In the genomic region with DNA sequence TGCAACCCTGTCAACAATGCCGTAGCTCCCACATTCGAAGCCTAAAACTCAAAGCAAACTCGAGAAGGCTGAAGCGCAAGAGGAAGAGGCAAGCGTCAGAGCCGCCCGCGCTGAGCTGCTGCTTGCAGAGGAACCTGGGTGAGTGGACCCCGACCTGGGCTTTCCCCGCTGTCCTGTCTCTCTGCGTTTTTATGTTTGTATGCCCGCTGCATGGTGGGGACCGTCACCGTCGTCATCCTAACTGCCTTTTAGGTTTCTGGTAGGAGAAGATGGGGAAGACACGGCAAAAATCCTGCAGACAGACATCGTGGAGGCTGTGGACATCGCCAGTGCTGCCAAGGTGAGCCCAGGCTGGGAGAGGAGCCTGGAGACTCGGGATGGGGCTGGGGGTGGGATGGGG, we compare ENCODE assay signal across 8 mouse cellular contexts. TPM values are rescaled to one million over a fixed set of nuclear protein-coding genes. Genes with fewer than 3 reads are reported as not detected.
DNase-seq lines count a peak whose midpoint lies in the region; ATAC-seq and TF ChIP-seq lines count a peak whose summit lies in the region.

No protein-coding gene starts in this region.

- TF ChIP-seq POLR2A in kidney, adult 2 months (IDR thresholded peaks at IDR 0.05; ENCODE audit: low read depth, low read length): no peak
- TF ChIP-seq POLR2A in bone marrow, adult 2 months (IDR thresholded peaks at IDR 0.05; ENCODE audit: borderline replicate concordance, control insufficient read depth, low read depth, low read length): no peak

- no peak for ATAC-seq in hindbrain, embryonic 11.5 days (ENCODE audit: low FRiP score)

- TF ChIP-seq CTCF in kidney, adult 2 months (conservative IDR thresholded peaks at IDR 0.05; ENCODE audit: insufficient read depth, insufficient read length, low read depth, low read length): no peak
- TF ChIP-seq CTCF in bone marrow, adult 2 months (IDR thresholded peaks at IDR 0.05; ENCODE audit: control insufficient read depth, insufficient read depth, low read length): no peak

- H3K4me3 ChIP-seq in kidney, adult 2 months (ENCODE audit: insufficient read depth, low read depth, low read length): peak overlapping the region; percentile 99
- H3K4me3 ChIP-seq in bone marrow, adult 2 months (replicated peaks; ENCODE audit: control insufficient read depth, low read depth, low read length): peak overlapping the region; percentile 97
- H3K4me3 ChIP-seq in hindbrain, embryonic 11.5 days (ENCODE audit: low read depth, low read length): peak overlapping the region; percentile 91
- H3K4me3 ChIP-seq in midbrain, embryonic 10.5 days: peak overlapping the region; percentile 95

- H3K36me3 ChIP-seq in kidney, adult 2 months (ENCODE audit: control insufficient read depth, insufficient read depth, low read length): no peaks in the 10 kb centered on the region
- peaks cover 8% of the 10 kb centered on the region; the same call in 1 of the 2 replicates for H3K36me3 ChIP-seq in hindbrain, embryonic 11.5 days (ENCODE audit: control insufficient read depth, insufficient read depth, low read length)
- H3K36me3 ChIP-seq in midbrain, embryonic 10.5 days: peaks cover 72% of the 10 kb centered on the region

- H3K27ac ChIP-seq in kidney, adult 2 months (ENCODE audit: insufficient read depth, low read depth, low read length): no peak overlapping the region
- H3K27ac ChIP-seq in bone marrow, adult 2 months (ENCODE audit: control insufficient read depth, insufficient read depth, low read depth, low read length, poor library complexity): no peak overlapping the region; the same call in 1 of the 2 replicates
- no peak overlapping the region for H3K27ac ChIP-seq in hindbrain, embryonic 11.5 days (ENCODE audit: low read depth, low read length)
- H3K27ac ChIP-seq in midbrain, embryonic 10.5 days (replicated peaks): no peak overlapping the region; the same call in 1 of the 2 replicates

- no peak for DNase-seq in kidney, adult 2 months
- no peak for DNase-seq in kidney, postnatal 10 days
- no peak for DNase-seq in hindbrain, embryonic 11.5 days (ENCODE audit: low spot score)
- no peak for DNase-seq in midbrain, embryonic 10.5 days (ENCODE audit: low spot score)
- no peak for DNase-seq in right cerebral cortex, postnatal 25 days
- no peak for DNase-seq in adrenal gland, postnatal 10 days
- no peak for DNase-seq in urinary bladder, adult 2 months (ENCODE audit: low spot score)

- H3K27me3 ChIP-seq in kidney, adult 2 months (replicated peaks; ENCODE audit: control insufficient read depth, insufficient read depth, low read length): no peaks in the 10 kb centered on the region
- no peaks in the 10 kb centered on the region for H3K27me3 ChIP-seq in hindbrain, embryonic 11.5 days (ENCODE audit: control insufficient read depth, insufficient read depth, low read length)
- H3K27me3 ChIP-seq in midbrain, embryonic 10.5 days (ENCODE audit: low read depth, poor library complexity, severe bottlenecking): no peaks in the 10 kb centered on the region

- 52% methylated on average over 19 of the region's 19 CpGs for WGBS in kidney, adult 2 months
- 38% methylated on average over 19 of the region's 19 CpGs for WGBS in bone marrow, adult 2 months
- 62% methylated on average over 19 of the region's 19 CpGs for WGBS in hindbrain, embryonic 11.5 days
- 62% methylated on average over 19 of the region's 19 CpGs for WGBS in midbrain, embryonic 10.5 days

- H3K9ac ChIP-seq in hindbrain, embryonic 11.5 days (ENCODE audit: low read depth, low read length): peak overlapping the region; percentile 84; the same call in 1 of the 2 replicates

- no peaks in the 10 kb centered on the region for H3K4me1 ChIP-seq in kidney, adult 2 months (ENCODE audit: control insufficient read depth, insufficient read depth, low read length)
- H3K4me1 ChIP-seq in bone marrow, adult 2 months (ENCODE audit: control insufficient read depth, insufficient read depth, low read length): no peaks in the 10 kb centered on the region; the same call in 1 of the 2 replicates
- peaks cover 13% of the 10 kb centered on the region for H3K4me1 ChIP-seq in hindbrain, embryonic 11.5 days (replicated peaks; ENCODE audit: control insufficient read depth, insufficient read depth, low read length)
- peaks cover 27% of the 10 kb centered on the region for H3K4me1 ChIP-seq in midbrain, embryonic 10.5 days

- peak overlapping the region; percentile 94 for H3K4me2 ChIP-seq in hindbrain, embryonic 11.5 days (replicated peaks; ENCODE audit: low read depth, low read length)

- no peaks in the 10 kb centered on the region for H3K9me3 ChIP-seq in hindbrain, embryonic 11.5 days (ENCODE audit: control insufficient read depth, low read length)
- no peaks in the 10 kb centered on the region for H3K9me3 ChIP-seq in midbrain, embryonic 10.5 days (replicated peaks)

RNA-seq across cellular contexts. Expression of gene Wdr46, which starts 0.9 kb away (rescaled TPM):
- 15.3 and 16.0 TPM in 2 replicates for polyA plus RNA-seq in kidney, adult 2 months (2012; rRNA removed)
- 20.4 and 21.4 TPM in 2 replicates for polyA plus RNA-seq in bone marrow, adult 2 months (2011; ENCODE audit: insufficient read depth, insufficient read length, low replicate concordance, missing spikeins)
- polyA plus RNA-seq in hindbrain, embryonic 11.5 days (2014; fragmentation: Nextera tagmentation; extraction: Ambion mirVana): 26.8 and 29.4 TPM in 2 replicates
- polyA plus RNA-seq in midbrain, embryonic 10.5 days (2016; fragmentation: Nextera tagmentation; extraction: Ambion mirVana): 47.8 and 52.5 TPM in 2 replicates
- 10 to 100 TPM; 28.4 to 29.7 TPM for total RNA-seq in adrenal gland, postnatal 10 days (2021)
- 15.8 and 17.2 TPM in 2 replicates for polyA plus RNA-seq in urinary bladder, adult 2 months (2012; rRNA removed)

RNA-seq across cellular contexts. Expression of gene Pfdn6, which starts 1.2 kb away (rescaled TPM):
- 27.4 and 41.1 TPM in 2 replicates for polyA plus RNA-seq in kidney, adult 2 months (2012; rRNA removed)
- polyA plus RNA-seq in bone marrow, adult 2 months (2011; ENCODE audit: insufficient read depth, insufficient read length, low replicate concordance, missing spikeins): 75.9 and 89.6 TPM in 2 replicates
- 201 and 205 TPM in 2 replicates for polyA plus RNA-seq in hindbrain, embryonic 11.5 days (2014; fragmentation: Nextera tagmentation; extraction: Ambion mirVana)
- polyA plus RNA-seq in midbrain, embryonic 10.5 days (2016; fragmentation: Nextera tagmentation; extraction: Ambion mirVana): 214 and 240 TPM in 2 replicates
- 10 to 100 TPM; 81.2 to 94.9 TPM for total RNA-seq in adrenal gland, postnatal 10 days (2021)
- 86.5 and 87.2 TPM in 2 replicates for polyA plus RNA-seq in urinary bladder, adult 2 months (2012; rRNA removed)

RNA-seq across cellular contexts. Expression of gene B3galt4, which starts 9.9 kb away (rescaled TPM):
- polyA plus RNA-seq in kidney, adult 2 months (2012; rRNA removed): 6.7 and 7.8 TPM in 2 replicates
- 1.9 and 4.1 TPM in 2 replicates for polyA plus RNA-seq in bone marrow, adult 2 months (2011; ENCODE audit: insufficient read depth, insufficient read length, low replicate concordance, missing spikeins)
- 4.8 and 5.3 TPM in 2 replicates for polyA plus RNA-seq in hindbrain, embryonic 11.5 days (2014; fragmentation: Nextera tagmentation; extraction: Ambion mirVana)
- 4.1 and 6.4 TPM in 2 replicates for polyA plus RNA-seq in midbrain, embryonic 10.5 days (2016; fragmentation: Nextera tagmentation; extraction: Ambion mirVana)
- total RNA-seq in adrenal gland, postnatal 10 days (2021): 1 to 10 TPM; 4.8 to 5.8 TPM
- polyA plus RNA-seq in urinary bladder, adult 2 months (2012; rRNA removed): 7.7 TPM in 2 replicates

RNA-seq across cellular contexts. Expression of gene Rgl2, which starts 12.0 kb away (rescaled TPM):
- 61.8 and 78.6 TPM in 2 replicates for polyA plus RNA-seq in kidney, adult 2 months (2012; rRNA removed)
- polyA plus RNA-seq in bone marrow, adult 2 months (2011; ENCODE audit: insufficient read depth, insufficient read length, low replicate concordance, missing spikeins): 91.8 and 173 TPM in 2 replicates
- polyA plus RNA-seq in hindbrain, embryonic 11.5 days (2014; fragmentation: Nextera tagmentation; extraction: Ambion mirVana): 32.5 and 32.9 TPM in 2 replicates
- polyA plus RNA-seq in midbrain, embryonic 10.5 days (2016; fragmentation: Nextera tagmentation; extraction: Ambion mirVana): 43.1 and 46.9 TPM in 2 replicates
- total RNA-seq in adrenal gland, postnatal 10 days (2021): 10 to 100 TPM; 57.1 to 76.3 TPM
- polyA plus RNA-seq in urinary bladder, adult 2 months (2012; rRNA removed): 132 and 164 TPM in 2 replicates

RNA-seq across cellular contexts. Expression of gene Vps52, which starts 14.2 kb away (rescaled TPM):
- 54.2 and 60.5 TPM in 2 replicates for polyA plus RNA-seq in kidney, adult 2 months (2012; rRNA removed)
- polyA plus RNA-seq in bone marrow, adult 2 months (2011; ENCODE audit: insufficient read depth, insufficient read length, low replicate concordance, missing spikeins): 13.7 and 23.1 TPM in 2 replicates
- 38.2 and 39.4 TPM in 2 replicates for polyA plus RNA-seq in hindbrain, embryonic 11.5 days (2014; fragmentation: Nextera tagmentation; extraction: Ambion mirVana)
- polyA plus RNA-seq in midbrain, embryonic 10.5 days (2016; fragmentation: Nextera tagmentation; extraction: Ambion mirVana): 53.5 and 61.0 TPM in 2 replicates
- 10 to 100 TPM; 38.8 to 51.4 TPM for total RNA-seq in adrenal gland, postnatal 10 days (2021)
- polyA plus RNA-seq in urinary bladder, adult 2 months (2012; rRNA removed): 39.3 and 39.7 TPM in 2 replicates
